ENCODE assay signal across 12 mouse cellular contexts in genomic region chr10:67383802-67384567, GRCm38 (mm10).
"Had no signal": no experiment of that assay in that cellular context is flagged by ENCODE, and none has a peak within 500 bp of the region (broad histone marks: within the 10 kb centered on the region; RNA-seq: fewer than 3 reads in every experiment).

No protein-coding gene starts in this region.

- DNase-seq: layer of hippocampus, adult 9-11 months; lung, adult 18-20 months; right cerebral cortex, adult 18-20 months; right cerebral cortex, postnatal 25 days; thymus, postnatal 4 days had no signal

- ATAC-seq: midbrain, embryonic 13.5 days had no signal

- H3K4me2 ChIP-seq: kidney, embryonic 15.5 days; limb, embryonic 12.5 days; midbrain, embryonic 13.5 days; neural tube, embryonic 15.5 days had no signal

- H3K36me3 ChIP-seq: kidney, embryonic 15.5 days; limb, embryonic 12.5 days; midbrain, embryonic 13.5 days; neural tube, embryonic 15.5 days had no signal

- H3K27ac ChIP-seq: kidney, embryonic 15.5 days; limb, embryonic 12.5 days; liver, embryonic 14.5 days; midbrain, embryonic 13.5 days; neural tube, embryonic 15.5 days; stomach, postnatal 0 days had no signal

- H3K27me3 ChIP-seq: kidney, embryonic 15.5 days; limb, embryonic 12.5 days; midbrain, embryonic 13.5 days; neural tube, embryonic 15.5 days had no signal

- H3K4me3 ChIP-seq: kidney, embryonic 15.5 days; limb, embryonic 12.5 days; midbrain, embryonic 13.5 days; myocyte; neural tube, embryonic 15.5 days had no signal

- H3K4me1 ChIP-seq: midbrain, embryonic 13.5 days; neural tube, embryonic 15.5 days had no signal

- H3K9me3 ChIP-seq: kidney, embryonic 15.5 days; limb, embryonic 12.5 days; midbrain, embryonic 13.5 days; neural tube, embryonic 15.5 days had no signal

- H3K9ac ChIP-seq: kidney, embryonic 15.5 days; limb, embryonic 12.5 days; liver, embryonic 14.5 days; midbrain, embryonic 13.5 days; neural tube, embryonic 15.5 days had no signal
